ENCODE assay signal across 27 mouse cellular contexts in genomic region chr11:4115407-4115806, GRCm38 (mm10).
"Had no signal": no experiment of that assay in that cellular context is flagged by ENCODE, and none has a peak within 500 bp of the region (broad histone marks: within the 10 kb centered on the region; RNA-seq: fewer than 3 reads in every experiment).

No protein-coding gene starts in this region.

- ATAC-seq: hindbrain, postnatal 0 days; intestine, embryonic 16.5 days had no signal

- H3K4me2 ChIP-seq: heart, embryonic 11.5 days; heart, embryonic 13.5 days; heart, embryonic 15.5 days; hindbrain, embryonic 13.5 days; kidney, embryonic 15.5 days; limb, embryonic 13.5 days; limb, embryonic 15.5 days had no signal

- H3K27ac ChIP-seq: gastrocnemius, adult 2 months; heart, adult 2 months; heart, embryonic 13.5 days; heart, embryonic 15.5 days; hindbrain, embryonic 13.5 days; hindbrain, embryonic 15.5 days; hindbrain, postnatal 0 days; kidney, embryonic 15.5 days; kidney, postnatal 0 days; limb, embryonic 13.5 days; limb, embryonic 15.5 days; liver, embryonic 13.5 days had no signal

- H3K9me3 ChIP-seq: heart, embryonic 13.5 days; heart, embryonic 15.5 days; hindbrain, embryonic 13.5 days; hindbrain, embryonic 15.5 days; kidney, embryonic 15.5 days; limb, embryonic 13.5 days; limb, embryonic 15.5 days; liver, embryonic 13.5 days had no signal

- DNase-seq: gastrocnemius, adult 2 months; gastrocnemius, postnatal 10 days; gastrocnemius, postnatal 36 days; heart, adult 11 months; heart, adult 2 months; heart, postnatal 14 days; heart, postnatal 36 days; kidney, adult 11 months; kidney, adult 2 months; kidney, adult 9 months; kidney, postnatal 14 days; kidney, postnatal 36 days; layer of hippocampus, adult 9-11 months; layer of hippocampus, postnatal 36 days; left cerebral cortex, postnatal 4 days; liver, embryonic 13.5 days had no signal

- H3K36me3 ChIP-seq: heart, embryonic 13.5 days; heart, embryonic 15.5 days; kidney, embryonic 15.5 days; limb, embryonic 15.5 days had no signal

- H3K9ac ChIP-seq: heart, embryonic 13.5 days; heart, embryonic 15.5 days; hindbrain, embryonic 13.5 days; hindbrain, embryonic 15.5 days; kidney, embryonic 15.5 days; limb, embryonic 13.5 days; limb, embryonic 15.5 days had no signal

- H3K27me3 ChIP-seq: hindbrain, embryonic 15.5 days had no signal

- H3K4me3 ChIP-seq: gastrocnemius, adult 2 months; heart, adult 2 months; heart, embryonic 13.5 days; heart, embryonic 15.5 days; hindbrain, embryonic 13.5 days; hindbrain, embryonic 15.5 days; kidney, embryonic 15.5 days; limb, embryonic 13.5 days; limb, embryonic 15.5 days; liver, embryonic 13.5 days had no signal
